Mouse (Mus musculus): ENCODE results near the gene Mpv17l2. TPM values are rescaled to one million over a fixed set of nuclear protein-coding genes. Genes with fewer than 3 reads are reported as not detected.

The Mpv17l2 gene
- polyA plus RNA-seq, 1 experiment from 2014 or later = 52.2 TPM

GRCm38 (mm10) chr8:70764676-70765075, 3.9 kb upstream of the Mpv17l2 start:
- ATAC-seq = no peak
- peak overlapping the region; percentile 91 for H3K27ac ChIP-seq
- peak overlapping the region; percentile 63 for H3K4me3 ChIP-seq
- peaks cover 94% of the 10 kb centered on the region for H3K4me1 ChIP-seq
- no peaks in the 10 kb centered on the region for H3K9me3 ChIP-seq (replicated peaks)
- peak overlapping the region; percentile 93 for H3K4me2 ChIP-seq
- H3K9ac ChIP-seq = peak overlapping the region; percentile 76
- peaks cover 22% of the 10 kb centered on the region for H3K36me3 ChIP-seq
- H3K27me3 ChIP-seq (replicated peaks) = 0 out of 2 replicates have a peak, but pooled peaks cover 4% of the 10 kb centered on the region
- 74% methylated on average over 13 of the region's 13 CpGs for WGBS (ENCODE audit: insufficient replicate concordance)

DNA sequence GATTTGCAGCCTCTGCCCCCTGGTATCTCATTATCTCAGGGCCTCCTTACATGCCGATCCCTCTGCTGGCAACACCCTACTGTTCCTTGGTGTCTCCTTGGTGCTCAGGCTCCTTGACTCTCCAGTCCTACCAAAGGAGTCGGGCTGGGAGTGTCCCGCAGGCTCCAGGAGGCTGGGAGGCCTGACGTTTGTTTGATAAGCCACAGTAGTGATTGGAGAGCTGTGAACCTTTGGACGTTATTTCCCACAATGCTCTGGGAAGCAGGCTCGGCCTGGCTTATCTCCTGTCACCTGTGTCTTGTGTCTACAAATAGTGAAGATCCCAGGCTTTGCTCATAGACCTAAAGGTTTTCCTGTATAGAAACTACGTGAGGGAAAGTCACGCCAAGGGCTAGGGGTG, 3.3 kb upstream of the Mpv17l2 start:
- H3K4me3 ChIP-seq = peak overlapping the region; percentile 63
- 0 out of 2 replicates have a peak, but pooled peaks cover 4% of the 10 kb centered on the region for H3K27me3 ChIP-seq (replicated peaks)
- H3K36me3 ChIP-seq = peaks cover 21% of the 10 kb centered on the region
- H3K4me1 ChIP-seq = peaks cover 95% of the 10 kb centered on the region
- H3K9me3 ChIP-seq (replicated peaks) = no peaks in the 10 kb centered on the region
- peak; percentile 51 for ATAC-seq
- peak overlapping the region; percentile 91 for H3K27ac ChIP-seq
- peak overlapping the region; percentile 93 for H3K4me2 ChIP-seq
- 10% methylated on average over 8 of the region's 8 CpGs for WGBS (ENCODE audit: insufficient replicate concordance)
- H3K9ac ChIP-seq = peak overlapping the region; percentile 76

- ATAC-seq = no peak
- Histone ChIP-seq H3K4me3 (peak overlapping the region; percentile 63; the same call in 1 of the 2 replicates), H3K4me1 (peaks cover 96% of the 10 kb centered on the region), H3K4me2 (peak overlapping the region; percentile 93), H3K9ac (0 out of 2 replicates have a peak overlapping the region, but pooled peaks have one; percentile 76), H3K9me3 (replicated peaks) (no peaks in the 10 kb centered on the region), H3K36me3 (peaks cover 21% of the 10 kb centered on the region), H3K27ac (peak overlapping the region; percentile 91), H3K27me3 (replicated peaks) (0 out of 2 replicates have a peak, but pooled peaks cover 4% of the 10 kb centered on the region)
- WGBS (ENCODE audit: insufficient replicate concordance) = 3% methylated on average over 3 of the region's 3 CpGs
These were observed 2.6 kb upstream of the Mpv17l2 start for GRCm38 (mm10) chr8:70763354-70763753.

- peak overlapping the region; percentile 91 for H3K27ac ChIP-seq
- 29% methylated on average over 1 of the region's 1 CpGs for WGBS (ENCODE audit: insufficient replicate concordance)
- H3K36me3 ChIP-seq = peaks cover 22% of the 10 kb centered on the region
- peaks cover 90% of the 10 kb centered on the region for H3K4me1 ChIP-seq
- H3K27me3 ChIP-seq (replicated peaks) = no peaks in the 10 kb centered on the region
- peak overlapping the region; percentile 99 for H3K4me2 ChIP-seq
- H3K9me3 ChIP-seq (replicated peaks) = no peaks in the 10 kb centered on the region
- no peak; the same call in 1 of the 2 replicates for ATAC-seq
- H3K9ac ChIP-seq = peak overlapping the region; percentile 53; the same call in 1 of the 2 replicates
- H3K4me3 ChIP-seq = no peak overlapping the region
These were observed 1.4 kb upstream of the Mpv17l2 start for GRCm38 (mm10) chr8:70762118-70762517.

DNA sequence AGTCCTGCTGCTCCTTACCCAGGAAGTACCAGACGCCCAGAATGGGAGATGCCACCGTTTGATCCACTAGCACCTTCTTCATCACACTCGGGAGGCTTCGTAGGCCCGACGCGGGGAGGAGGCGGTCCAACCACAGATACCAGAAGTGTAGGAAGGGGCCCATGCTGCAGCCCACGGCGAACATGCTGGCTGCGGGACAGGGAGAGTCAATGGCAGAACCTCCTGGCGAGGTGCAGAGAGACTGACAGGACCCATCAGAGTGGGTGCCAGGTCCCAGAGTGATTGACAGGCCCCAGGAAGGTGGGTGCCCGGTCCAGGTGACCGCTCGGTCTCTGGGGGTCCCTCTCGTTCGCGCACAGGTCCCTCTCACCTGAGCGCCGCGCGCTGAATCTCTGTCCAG, 396 bp downstream of the Mpv17l2 start:
- ATAC-seq = peak; percentile 0; the same call in 1 of the 2 replicates
- H3K27ac ChIP-seq = peak overlapping the region; percentile 93
- peak overlapping the region; percentile 99 for H3K4me2 ChIP-seq
- no peaks in the 10 kb centered on the region for H3K9me3 ChIP-seq (replicated peaks)
- H3K4me3 ChIP-seq = peak overlapping the region; percentile 76
- no peaks in the 10 kb centered on the region for H3K27me3 ChIP-seq (replicated peaks)
- peak overlapping the region; percentile 91 for H3K9ac ChIP-seq
- H3K4me1 ChIP-seq = peaks cover 82% of the 10 kb centered on the region
- H3K36me3 ChIP-seq = peaks cover 34% of the 10 kb centered on the region
- under 1% methylated on average over 22 of the region's 22 CpGs for WGBS (ENCODE audit: insufficient replicate concordance)

- 70% methylated on average over 19 of the region's 19 CpGs for WGBS (ENCODE audit: insufficient replicate concordance)
- H3K4me3 ChIP-seq = peak overlapping the region; percentile 76; the same call in 1 of the 2 replicates
- H3K9ac ChIP-seq = peak overlapping the region; percentile 37; the same call in 1 of the 2 replicates
- H3K4me1 ChIP-seq = peaks cover 80% of the 10 kb centered on the region
- H3K9me3 ChIP-seq (replicated peaks) = no peaks in the 10 kb centered on the region
- peaks cover 34% of the 10 kb centered on the region for H3K36me3 ChIP-seq
- ATAC-seq = no peak
- H3K4me2 ChIP-seq = peak overlapping the region; percentile 99
- peak overlapping the region; percentile 93 for H3K27ac ChIP-seq
- H3K27me3 ChIP-seq (replicated peaks) = no peaks in the 10 kb centered on the region
These were observed 1.9 kb downstream of the Mpv17l2 start for GRCm38 (mm10) chr8:70758616-70759561.

- H3K36me3 ChIP-seq = peaks cover 34% of the 10 kb centered on the region
- no peaks in the 10 kb centered on the region for H3K9me3 ChIP-seq (replicated peaks)
- WGBS (ENCODE audit: insufficient replicate concordance) = 86% methylated on average over 7 of the region's 7 CpGs
- no peak overlapping the region for H3K27ac ChIP-seq
- H3K4me2 ChIP-seq = peak overlapping the region; percentile 99; the same call in 1 of the 2 replicates
- H3K4me3 ChIP-seq = no peak overlapping the region
- no peak for ATAC-seq
- H3K4me1 ChIP-seq = peaks cover 80% of the 10 kb centered on the region
- no peak overlapping the region for H3K9ac ChIP-seq
- H3K27me3 ChIP-seq (replicated peaks) = no peaks in the 10 kb centered on the region
These were observed 2.5 kb downstream of the Mpv17l2 start for GRCm38 (mm10) chr8:70758308-70758615.

DNA sequence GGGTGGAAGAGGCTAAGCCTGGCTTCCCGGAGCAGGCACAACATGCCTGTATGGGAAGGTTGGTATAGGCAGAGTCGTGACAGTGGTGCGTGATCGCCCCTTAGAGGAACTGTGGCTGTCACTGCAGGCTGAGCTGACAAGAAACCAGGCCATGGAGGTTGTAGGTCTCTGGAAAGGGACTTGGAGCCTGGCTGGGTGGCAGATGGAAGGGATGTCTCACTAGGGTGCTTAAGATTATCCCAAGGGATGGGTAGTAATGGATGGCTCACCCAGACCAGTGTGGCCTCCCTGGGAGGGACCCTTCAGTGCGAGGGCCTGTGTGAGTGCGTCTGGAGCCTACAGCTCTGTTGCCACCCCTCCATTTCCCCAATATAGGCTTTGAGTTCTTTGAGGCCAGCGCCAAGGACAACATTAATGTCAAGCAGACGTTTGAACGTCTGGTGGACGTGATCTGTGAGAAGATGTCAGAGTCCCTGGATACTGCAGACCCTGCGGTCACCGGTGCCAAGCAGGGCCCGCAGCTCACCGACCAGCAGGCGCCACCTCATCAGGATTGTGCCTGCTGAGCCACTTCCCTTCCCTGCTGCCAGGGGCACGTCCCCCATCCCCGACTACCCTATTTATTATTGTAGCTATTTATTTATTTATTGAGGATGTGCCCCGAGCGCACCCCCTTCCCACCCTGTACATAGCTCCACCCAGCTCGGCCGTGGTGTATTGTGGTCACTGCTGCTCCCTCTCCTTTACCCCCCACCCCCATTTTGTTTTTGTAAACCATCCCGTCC, 3.0 kb downstream of the Mpv17l2 start:
- H3K27ac ChIP-seq = no peak overlapping the region
- no peaks in the 10 kb centered on the region for H3K27me3 ChIP-seq (replicated peaks)
- no peak overlapping the region; the same call in 1 of the 2 replicates for H3K4me2 ChIP-seq
- H3K9me3 ChIP-seq (replicated peaks) = no peaks in the 10 kb centered on the region
- WGBS (ENCODE audit: insufficient replicate concordance) = 72% methylated on average over 22 of the region's 22 CpGs
- ATAC-seq = no peak
- peaks cover 31% of the 10 kb centered on the region for H3K36me3 ChIP-seq
- no peak overlapping the region for H3K4me3 ChIP-seq
- H3K4me1 ChIP-seq = peaks cover 80% of the 10 kb centered on the region
- H3K9ac ChIP-seq = no peak overlapping the region

DNA sequence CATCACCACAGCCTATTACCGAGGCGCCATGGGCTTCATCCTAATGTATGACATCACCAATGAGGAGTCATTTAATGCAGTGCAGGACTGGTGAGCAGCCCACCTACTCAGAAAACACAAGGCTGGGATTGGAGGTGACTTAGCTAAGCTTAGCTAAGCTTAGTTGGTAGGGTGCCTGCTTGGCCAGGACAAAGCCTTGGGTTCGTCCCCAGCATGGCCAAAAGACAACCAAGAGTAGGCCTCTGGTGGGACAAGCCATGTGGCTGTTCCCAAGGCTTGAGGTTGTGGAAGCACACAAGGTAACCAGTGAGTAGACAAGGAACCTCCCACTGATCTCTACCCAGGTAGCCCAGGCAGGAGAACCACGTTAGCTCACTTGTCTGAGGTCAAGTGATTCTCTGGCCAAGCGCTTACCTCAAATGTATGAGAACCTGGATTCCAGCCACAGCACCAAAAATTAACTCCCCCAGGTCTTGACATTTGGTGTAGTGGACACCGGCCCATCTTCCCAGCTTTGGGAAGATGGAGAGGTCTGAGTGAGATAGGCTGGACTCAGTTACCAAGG, 4.2 kb downstream of the Mpv17l2 start:
- H3K9me3 ChIP-seq (replicated peaks) = no peaks in the 10 kb centered on the region
- no peaks in the 10 kb centered on the region for H3K27me3 ChIP-seq (replicated peaks)
- 85% methylated on average over 6 of the region's 6 CpGs for WGBS (ENCODE audit: insufficient replicate concordance)
- H3K4me1 ChIP-seq = peaks cover 76% of the 10 kb centered on the region
- H3K36me3 ChIP-seq = peaks cover 29% of the 10 kb centered on the region
- H3K27ac ChIP-seq = peak overlapping the region; percentile 26; the same call in 1 of the 2 replicates
- no peak overlapping the region for H3K9ac ChIP-seq
- no peak overlapping the region for H3K4me3 ChIP-seq
- no peak for ATAC-seq
- no peak overlapping the region for H3K4me2 ChIP-seq

- Histone ChIP-seq H3K4me3 (peak overlapping the region; percentile 73; the same call in 1 of the 2 replicates), H3K9me3 (replicated peaks) (no peaks in the 10 kb centered on the region), H3K36me3 (peaks cover 29% of the 10 kb centered on the region), H3K4me1 (peaks cover 70% of the 10 kb centered on the region), H3K4me2 (peak overlapping the region; percentile 97), H3K27me3 (replicated peaks) (no peaks in the 10 kb centered on the region), H3K27ac (no peak overlapping the region), H3K9ac (peak overlapping the region; percentile 78; the same call in 1 of the 2 replicates)
- WGBS (ENCODE audit: insufficient replicate concordance) = 77% methylated on average over 24 of the region's 24 CpGs
- ATAC-seq = no peak
These were observed 4.9 kb downstream of the Mpv17l2 start for GRCm38 (mm10) chr8:70755661-70756475.
